Mouse (Mus musculus): ENCODE measurements around the gene Hist1h3f. TPM values are rescaled to one million over a fixed set of nuclear protein-coding genes. Genes with fewer than 3 reads are reported as not detected.

Gene Hist1h3f
- total RNA-seq, 1 experiment from 2014 or later = 24.1 TPM

DNA sequence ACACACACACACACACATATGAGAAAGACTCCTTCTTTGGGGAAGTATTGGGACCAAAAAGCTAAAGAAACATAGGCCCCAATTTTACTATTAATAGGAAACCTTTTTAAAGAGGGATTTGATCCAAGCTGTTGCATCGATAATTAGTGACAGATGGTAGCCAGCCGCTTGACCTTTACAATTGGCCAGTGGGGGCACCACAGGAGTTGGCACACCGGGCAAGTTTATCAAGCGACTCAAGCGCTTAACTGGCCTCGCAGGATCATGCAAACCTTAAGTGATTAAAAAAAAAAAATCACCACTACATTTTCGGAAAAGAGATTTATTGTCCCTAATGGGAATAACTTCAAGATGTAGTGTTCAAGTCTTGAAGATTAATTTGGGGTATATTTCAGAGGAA, 48.8 kb downstream of the Hist1h3f start:
- ATAC-seq (ENCODE audit: extremely low read depth, insufficient number of reproducible peaks, low FRiP score, poor library complexity, severe bottlenecking) = no peak

DNA sequence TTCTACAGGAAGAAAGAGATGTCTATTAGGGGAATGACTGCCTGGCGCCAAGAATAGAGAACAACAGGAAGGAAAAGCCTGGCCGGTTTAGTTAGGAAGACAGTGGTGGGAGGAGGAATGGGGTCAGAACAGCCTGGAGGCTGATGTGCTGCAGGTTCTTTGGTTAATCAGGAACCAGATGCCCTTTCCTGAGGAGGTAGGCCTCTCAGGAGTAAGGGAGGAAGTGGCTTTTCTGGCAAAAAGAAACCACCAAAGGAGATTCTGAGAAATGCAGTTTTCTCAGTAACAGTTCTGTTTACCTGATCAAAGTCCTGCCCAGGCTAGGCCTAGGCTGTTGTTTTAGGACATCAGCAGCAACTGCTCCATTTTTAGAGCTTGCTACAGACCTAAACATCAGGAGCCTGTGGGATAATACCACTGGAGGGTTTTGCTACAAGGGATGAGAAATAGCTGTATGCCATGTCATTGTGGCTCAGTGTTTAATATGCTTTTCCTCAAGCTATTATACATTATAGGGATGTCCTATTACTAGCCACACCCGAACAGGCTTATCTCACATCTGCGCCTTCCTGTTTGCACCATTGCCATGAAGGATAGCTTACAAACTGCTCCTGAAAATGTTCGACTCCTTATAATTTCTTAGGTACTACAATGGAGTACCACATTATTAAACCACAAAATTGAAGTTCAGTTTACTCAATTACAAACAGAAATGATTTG, 49.4 kb downstream of the Hist1h3f start:
- no peak for ATAC-seq (ENCODE audit: extremely low read depth, insufficient number of reproducible peaks, low FRiP score, poor library complexity, severe bottlenecking)

Other genes with a start within 250 kb of the Hist1h3f start
- gene Zfp322a, start 174.8 kb upstream of the Hist1h3f start, total RNA-seq (2017) = 34.4 and 34.6 TPM in 2 replicates
- gene Abt1, start 120.2 kb upstream of the Hist1h3f start, total RNA-seq (2017) = 10.2 and 12.6 TPM in 2 replicates
- not detected in 2 replicates for gene Btn1a1, start 78.2 kb upstream of the Hist1h3f start, total RNA-seq (2017)
- 0.25 and 0.58 TPM in 2 replicates for gene Btn2a2, start 55.2 kb upstream of the Hist1h3f start, total RNA-seq (2017)
- 161 and 193 TPM in 2 replicates for gene Hist1h4h, start 13.0 kb upstream of the Hist1h3f start, total RNA-seq (2017)
- 3.5 and 5.0 TPM in 2 replicates for gene Hist1h2af, start 10.1 kb upstream of the Hist1h3f start, total RNA-seq (2017)
- not detected in 2 replicates for gene Hist1h3g, start 8.6 kb upstream of the Hist1h3f start, total RNA-seq (2017)
- 5.8 and 6.4 TPM in 2 replicates for gene Hist1h2bh, start 660 bp upstream of the Hist1h3f start, total RNA-seq (2017)
- gene Hist1h4f, start 7.6 kb downstream of the Hist1h3f start, total RNA-seq (2017) = 15.2 and 27.6 TPM in 2 replicates
- 28.5 and 28.7 TPM in 2 replicates for gene Hist1h1d, start 9.2 kb downstream of the Hist1h3f start, total RNA-seq (2017)
- gene Hist1h3e, start 18.3 kb downstream of the Hist1h3f start, total RNA-seq (2017) = 50.8 and 54.4 TPM in 2 replicates
- gene Hist1h2ae, start 27.2 kb downstream of the Hist1h3f start, total RNA-seq (2017) = 13.6 and 18.3 TPM in 2 replicates
- gene Hist1h2bg, start 27.3 kb downstream of the Hist1h3f start, total RNA-seq (2017) = 97.4 and 145 TPM in 2 replicates
- 32.7 and 52.5 TPM in 2 replicates for gene Hist1h2bf, start 30.1 kb downstream of the Hist1h3f start, total RNA-seq (2017)
- gene Hist1h2ad, start 30.3 kb downstream of the Hist1h3f start, total RNA-seq (2017) = 33.4 and 78.8 TPM in 2 replicates
- gene Hist1h3d, start 31.7 kb downstream of the Hist1h3f start, total RNA-seq (2017) = 12.9 and 13.3 TPM in 2 replicates
- gene Hist1h4d, start 37.5 kb downstream of the Hist1h3f start, total RNA-seq (2017) = 92.3 and 119 TPM in 2 replicates
- 83.4 and 97.3 TPM in 2 replicates for gene Hist1h2be, start 77.1 kb downstream of the Hist1h3f start, total RNA-seq (2017)
- gene Hist1h1e, start 78.5 kb downstream of the Hist1h3f start, total RNA-seq (2017) = 201 and 211 TPM in 2 replicates
- 18.7 and 20.1 TPM in 2 replicates for gene Hist1h2ac, start 139.9 kb downstream of the Hist1h3f start, total RNA-seq (2017)
- 139 and 146 TPM in 2 replicates for gene Hist1h2bc, start 140.1 kb downstream of the Hist1h3f start, total RNA-seq (2017)
- 2.2 TPM in 1 of 2 replicates, not detected in the other for gene Hist1h1t, start 151.8 kb downstream of the Hist1h3f start, total RNA-seq (2017)
- gene Hist1h4c, start 154.4 kb downstream of the Hist1h3f start, total RNA-seq (2017) = 116 and 135 TPM in 2 replicates
- 4.8 and 5.0 TPM in 2 replicates for gene Hfe, start 166.8 kb downstream of the Hist1h3f start, total RNA-seq (2017)
- gene Hist1h1c, start 194.8 kb downstream of the Hist1h3f start, total RNA-seq (2017) = 712 and 764 TPM in 2 replicates
- gene Hist1h3c, start 201.6 kb downstream of the Hist1h3f start, total RNA-seq (2017) = 4.8 TPM in 1 of 2 replicates, not detected in the other
- gene Hist1h2bb, start 202.7 kb downstream of the Hist1h3f start, total RNA-seq (2017) = 77.7 and 104 TPM in 2 replicates
- 24.9 and 28.2 TPM in 2 replicates for gene Hist1h2ab, start 207.1 kb downstream of the Hist1h3f start, total RNA-seq (2017)
- gene Hist1h3b, start 208.2 kb downstream of the Hist1h3f start, total RNA-seq (2017) = 1.2 TPM in 1 of 2 replicates, not detected in the other
- gene Hist1h4b, start 213.0 kb downstream of the Hist1h3f start, total RNA-seq (2017) = 9.3 and 36.7 TPM in 2 replicates
- 30.0 and 55.5 TPM in 2 replicates for gene Hist1h4a, start 217.2 kb downstream of the Hist1h3f start, total RNA-seq (2017)
- 38.6 and 45.9 TPM in 2 replicates for gene Hist1h3a, start 218.3 kb downstream of the Hist1h3f start, total RNA-seq (2017)
- 74.8 and 84.1 TPM in 2 replicates for gene Hist1h1a, start 219.6 kb downstream of the Hist1h3f start, total RNA-seq (2017)
- gene Trim38, start 225.9 kb downstream of the Hist1h3f start, total RNA-seq (2017) = not detected in 2 replicates

Data from neutrophil, adult 5-6 weeks (primary cell).